Mouse (Mus musculus) macrophage (primary cell): ENCODE results near the gene Serpinb6a. TPM values are rescaled to one million over a fixed set of nuclear protein-coding genes. Genes with fewer than 3 reads are reported as not detected.

ENCODE experiments used
- H3K27ac ChIP-seq: fragments of 350-480 bp; formaldehyde crosslinking; 2 replicates; pipeline ENCODE4 v1.9.0; 2021
- H3K36me3 ChIP-seq: fragments of 350-480 bp; formaldehyde crosslinking; 2 replicates; pipeline ENCODE4 v1.9.0; 2021; ENCODE audit errors: inconsistent target
- H3K4me3 ChIP-seq: fragments of 350-480 bp; formaldehyde crosslinking; 2 replicates; pipeline ENCODE4 v1.9.0; 2021; ENCODE audit errors: inconsistent target
- H3K79me2 ChIP-seq: fragments of 350-480 bp; formaldehyde crosslinking; 2 replicates; pipeline ENCODE4 v1.9.0; 2021; ENCODE audit errors: inconsistent target
- WGBS: methylation state at CpG from one replicate; pipeline ENCODE4 v1.1.7; 2026; ENCODE audit warnings: inconsistent platforms; ENCODE audit not compliant: missing documents; 5-methylcytosine and 5-hydroxymethylcytosine counted together
- polyA plus RNA-seq: library from polyadenylated mRNA; stranded (reverse); fragments of 250-400 nt; gene quantifications from 3 replicates; pipeline ENCODE4 v1.2.4, GENCODE M21; 2018; ENCODE audit warnings: inconsistent platforms

Serpinb6a gene
- polyA plus RNA-seq, 1 experiment from 2014 or later = 1,624 TPM

- Histone ChIP-seq H3K27ac (no peak overlapping the region), H3K79me2 (no peaks in the 10 kb centered on the region), H3K4me3 (no peak overlapping the region), H3K36me3 (no peaks in the 10 kb centered on the region)
- WGBS = 80% methylated on average over 3 of the region's 3 CpGs
Observed at GRCm38 (mm10) chr13:33906821-33907220, 95.8 kb downstream of the Serpinb6a start.

DNA sequence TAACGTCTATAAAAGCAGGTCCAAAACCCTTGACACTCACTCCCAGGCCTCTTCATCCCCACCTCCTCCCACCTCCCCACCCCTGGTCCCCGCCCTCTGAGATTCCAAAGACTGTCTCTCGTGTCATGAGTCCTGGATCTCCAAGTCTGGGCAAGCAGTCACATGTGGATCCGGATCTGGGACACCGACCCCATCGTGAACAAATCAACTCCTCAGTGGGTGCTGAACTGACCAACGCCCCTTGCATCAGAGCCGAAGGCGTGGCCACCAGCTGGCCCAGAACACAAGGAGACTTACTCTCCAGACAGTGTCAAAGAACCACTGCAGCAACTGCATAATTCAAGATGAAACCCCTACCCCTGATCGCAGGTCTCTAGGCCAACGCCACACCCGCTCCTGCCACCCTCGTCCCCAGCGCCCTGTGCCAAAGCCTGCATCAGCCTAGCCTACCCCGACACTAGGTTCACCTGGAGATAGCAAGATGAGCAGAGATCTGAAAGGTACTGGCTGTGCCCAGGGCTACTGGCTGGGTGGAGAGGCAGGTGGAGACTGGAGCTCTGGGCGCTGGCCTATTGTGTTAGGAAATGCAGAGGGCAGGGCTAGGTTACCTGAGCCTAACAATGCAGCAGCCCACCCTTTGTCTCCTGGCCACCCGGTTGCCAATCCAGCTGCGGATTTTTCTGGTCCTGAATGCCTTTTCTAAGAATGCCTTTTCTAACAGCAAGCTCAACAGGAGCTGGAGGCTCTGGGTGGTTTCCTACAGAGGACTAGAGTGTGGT is 97.2 kb downstream of the Serpinb6a start, which contains the start of gene Serpinb6c:
Gene Serpinb6c, minus strand, starts transcription at position 533 of the 779 bp plus-strand sequence.
- H3K4me3 ChIP-seq = no peak within 1 kb of the TSS
- H3K36me3 ChIP-seq = no peaks in the 10 kb centered on the region
- H3K27ac ChIP-seq = no peak within 1 kb of the TSS
- H3K79me2 ChIP-seq = no peaks in the 10 kb centered on the region
- WGBS = 90% methylated on average over 18 of the region's 18 CpGs

GRCm38 (mm10) chr13:33903290-33903689 is 99.3 kb downstream of the Serpinb6a start:
- Histone ChIP-seq H3K36me3 (no peaks in the 10 kb centered on the region), H3K79me2 (no peaks in the 10 kb centered on the region), H3K27ac (no peak overlapping the region), H3K4me3 (no peak overlapping the region)
- 100% methylated on average over 2 of the region's 2 CpGs for WGBS

DNA sequence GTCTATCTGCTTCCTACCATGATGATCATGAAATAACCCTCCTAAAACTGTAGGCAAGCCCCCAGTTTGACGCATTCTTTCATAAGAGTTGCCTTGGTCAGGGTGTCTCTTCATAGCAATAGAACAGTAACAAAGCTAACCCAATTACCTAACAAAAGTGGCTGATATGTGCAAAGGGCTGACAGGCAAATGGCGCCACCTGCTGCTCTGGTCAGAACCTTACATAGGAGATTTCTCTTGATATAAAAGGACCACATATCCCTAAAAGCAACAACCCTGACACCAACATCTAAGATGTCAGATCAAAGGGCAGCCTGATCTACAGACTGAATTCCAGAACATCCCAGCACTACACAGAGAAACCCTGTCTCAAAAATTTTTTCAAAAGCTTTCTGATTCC is 108.4 kb downstream of the Serpinb6a start:
- H3K36me3 ChIP-seq = no peaks in the 10 kb centered on the region
- WGBS = 38% methylated on average over 2 of the region's 2 CpGs
- H3K79me2 ChIP-seq = no peaks in the 10 kb centered on the region
- no peak overlapping the region for H3K27ac ChIP-seq
- no peak overlapping the region for H3K4me3 ChIP-seq

Other genes starting within 250 kb of the Serpinb6a start
- gene Serpinb6e, start 159.4 kb downstream of the Serpinb6a start, polyA plus RNA-seq = not detected in 3 replicates
- gene Serpinb6c, start 97.1 kb downstream of the Serpinb6a start, polyA plus RNA-seq = not detected in 3 replicates
- gene Nqo2, start 38.1 kb downstream of the Serpinb6a start, polyA plus RNA-seq = 31.7 to 46.3 TPM (median 42.0 TPM) in 3 replicates
- 61.5 to 114 TPM (median 61.6 TPM) in 3 replicates for gene Ripk1, start 431 bp downstream of the Serpinb6a start, polyA plus RNA-seq
- 16.8 to 29.1 TPM (median 24.2 TPM) in 3 replicates for gene Bphl, start 34.8 kb upstream of the Serpinb6a start, polyA plus RNA-seq
- gene Tubb2a, start 75.2 kb upstream of the Serpinb6a start, polyA plus RNA-seq = 162 to 260 TPM (median 170 TPM) in 3 replicates
- gene Tubb2b, start 127.7 kb upstream of the Serpinb6a start, polyA plus RNA-seq = 3.6 to 6.5 TPM (median 5.1 TPM) in 3 replicates
- gene Psmg4, start 160.2 kb upstream of the Serpinb6a start, polyA plus RNA-seq = 13.9 to 63.8 TPM (median 55.2 TPM) in 3 replicates